Mouse (Mus musculus) granulocyte monocyte progenitor cell, adult 5-6 weeks (primary cell): ENCODE data around the gene Tex264. TPM values are rescaled to one million over a fixed set of nuclear protein-coding genes. Genes with fewer than 3 reads are reported as not detected.

Experiments
- ATAC-seq: replicated peaks from 2 replicates; pipeline ENCODE4 v1.8.0; 2016; ENCODE audit warnings: mild to moderate bottlenecking, moderate TSS enrichment, inconsistent platforms; ENCODE audit not compliant: poor library complexity, severe bottlenecking
- total RNA-seq, 2 experiments: library from RNA; stranded (forward) in 1 of 2; stranded (reverse) in 1 of 2; fragments of 200-712, 200-1000 nt in 1 of 2; fragments of >200 nt in 1 of 2; fragmentation: Nextera tagmentation in 1 of 2; gene quantifications; 2 replicates each; pipeline ENCODE4 v1.2.3; 2014 to 2017

Gene Tex264
- total RNA-seq (2014; fragmentation: Nextera tagmentation) (20.2 and 27.1 TPM in 2 replicates), total RNA-seq (2017) (13.2 and 18.0 TPM in 2 replicates)

DNA sequence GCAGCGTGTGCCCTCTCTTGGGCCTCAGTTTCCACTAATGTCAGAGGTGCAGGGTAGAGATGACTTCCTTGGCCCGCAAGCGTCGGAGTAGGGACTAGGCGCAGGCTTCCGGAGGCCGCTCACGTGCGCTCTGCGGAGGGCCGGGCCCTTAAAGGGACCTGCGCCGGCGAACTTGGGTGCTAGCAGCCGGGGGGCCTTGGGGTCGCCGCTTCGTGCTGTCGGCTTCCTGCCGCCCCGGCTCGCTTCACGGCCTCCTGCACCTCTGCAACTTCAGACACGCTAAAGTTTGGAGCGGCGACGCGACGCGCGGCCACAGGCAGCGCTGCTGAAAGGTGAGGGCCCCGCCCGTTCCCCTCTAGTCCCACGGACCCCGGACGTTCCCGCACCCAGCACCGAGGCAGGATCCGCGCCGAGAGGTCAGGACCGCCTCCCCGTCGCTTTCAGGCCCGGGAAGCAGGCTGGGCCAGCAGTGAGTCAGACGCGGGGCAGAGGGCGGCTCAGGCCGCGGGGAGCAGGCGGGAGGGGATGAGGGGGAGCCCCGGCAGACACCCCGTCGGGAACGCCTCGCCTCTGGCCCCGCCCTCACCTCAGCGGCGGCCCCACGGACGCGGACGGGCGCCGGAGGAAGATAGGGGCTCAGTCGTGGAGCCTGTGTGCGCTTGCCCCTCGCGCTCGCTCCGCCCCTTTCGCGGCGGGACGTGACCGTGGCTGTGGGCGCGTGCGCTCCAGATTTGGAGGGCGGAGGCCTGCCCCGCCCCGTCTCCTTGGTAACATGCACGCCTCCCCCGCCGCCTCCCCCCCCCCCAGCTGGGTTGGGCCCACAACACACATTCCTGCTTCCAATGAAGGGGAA is at the start of gene Tex264:
Gene Tex264, minus strand, starts transcription at position 679 of the 853 bp plus-strand sequence.
- ATAC-seq: peak; percentile 78

DNA sequence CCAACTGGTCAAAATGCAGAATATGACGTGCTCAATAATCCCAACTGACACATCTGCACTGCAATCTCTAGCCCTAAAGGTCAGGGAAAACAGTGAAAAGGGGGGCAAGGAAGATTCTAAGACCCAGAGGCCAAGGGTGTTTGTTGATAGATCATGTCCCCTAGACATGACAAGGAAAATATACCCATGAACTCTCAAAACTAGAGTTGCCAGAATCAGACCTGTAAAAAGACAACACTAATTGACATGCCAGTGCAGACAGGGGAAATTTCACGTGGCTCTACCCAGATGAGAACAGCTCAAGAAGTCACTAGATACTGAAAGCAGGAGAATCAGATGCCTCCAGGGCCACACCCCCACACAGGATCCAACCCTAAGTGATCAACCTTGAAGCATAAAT is 48.0 kb upstream of the Tex264 start:
- ATAC-seq: no peak

DNA sequence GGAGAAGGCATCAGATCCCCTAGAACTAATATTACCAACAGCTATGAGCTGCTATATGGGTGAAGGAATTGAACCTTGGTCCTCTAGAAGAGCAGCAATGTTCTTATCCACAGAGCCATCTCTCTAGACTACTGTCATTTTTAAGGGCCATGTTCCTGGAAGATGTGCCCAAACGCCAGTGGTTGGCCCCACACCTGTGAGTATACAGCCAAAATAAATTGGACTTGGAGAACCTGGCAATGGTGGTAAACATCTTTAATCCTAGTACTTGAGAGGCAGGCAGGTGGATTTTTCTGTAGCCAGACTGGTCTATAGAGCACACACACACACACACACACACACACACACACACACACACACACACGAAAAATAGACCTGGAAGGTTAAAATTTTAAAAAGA is 43.7 kb upstream of the Tex264 start:
- ATAC-seq: no peak

DNA sequence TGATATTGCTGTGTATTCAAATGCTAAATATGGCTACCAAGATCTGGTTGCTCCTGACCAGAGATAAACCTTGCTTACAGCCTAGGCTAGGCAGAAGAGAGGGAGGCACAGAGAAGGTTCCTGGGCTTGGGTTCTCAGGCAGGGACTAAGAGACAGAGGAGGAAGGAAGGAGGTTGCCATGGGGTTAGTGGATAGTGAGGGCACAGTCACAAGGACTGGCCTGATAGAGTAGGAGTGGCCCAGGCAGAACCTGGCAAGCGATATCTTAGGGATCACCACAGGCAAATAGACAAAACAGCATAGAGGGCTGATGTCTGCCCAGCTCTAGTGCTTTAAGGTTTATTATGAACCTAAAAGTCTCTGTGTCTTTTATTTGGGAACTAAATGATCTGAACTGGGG is 41.2 kb upstream of the Tex264 start:
- no peak for ATAC-seq

DNA sequence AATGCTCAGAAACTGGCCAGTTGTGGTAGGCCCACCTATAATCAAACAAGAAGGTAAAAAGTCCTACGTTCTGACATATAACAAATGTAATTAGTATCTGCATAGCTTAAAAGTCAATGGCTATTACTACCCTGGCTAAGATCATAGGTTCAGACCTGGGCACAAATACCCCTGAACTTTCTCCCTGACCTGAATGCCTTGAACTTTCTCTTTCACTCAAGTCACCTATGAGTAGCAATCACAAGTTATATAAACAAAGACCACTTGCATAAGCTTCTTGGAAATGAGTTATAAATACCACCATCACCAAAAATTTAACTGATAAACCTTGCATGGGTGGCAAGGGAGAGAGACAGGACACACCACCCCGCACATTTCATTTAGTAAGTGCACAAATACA is 39.7 kb upstream of the Tex264 start:
- ATAC-seq: no peak

DNA sequence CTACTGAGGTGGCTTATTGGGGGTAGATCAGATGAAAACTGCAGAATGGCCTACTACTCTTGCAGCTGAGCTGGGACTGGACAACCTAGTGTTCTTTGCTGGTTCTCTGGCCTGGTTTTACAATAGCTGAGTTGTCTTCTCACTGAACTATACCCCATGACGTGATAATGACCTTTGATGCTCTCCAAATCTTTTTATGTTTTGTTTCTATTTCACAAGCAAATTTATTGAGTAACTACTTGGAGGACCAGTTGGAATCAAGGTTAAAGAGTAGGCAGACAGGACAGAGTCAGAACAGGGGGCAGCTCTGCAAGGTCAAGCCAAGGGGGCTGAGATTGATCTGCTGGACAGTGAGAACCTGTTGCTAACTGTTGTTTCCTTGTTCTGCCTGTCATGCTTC is 39.1 kb upstream of the Tex264 start:
- ATAC-seq: no peak

DNA sequence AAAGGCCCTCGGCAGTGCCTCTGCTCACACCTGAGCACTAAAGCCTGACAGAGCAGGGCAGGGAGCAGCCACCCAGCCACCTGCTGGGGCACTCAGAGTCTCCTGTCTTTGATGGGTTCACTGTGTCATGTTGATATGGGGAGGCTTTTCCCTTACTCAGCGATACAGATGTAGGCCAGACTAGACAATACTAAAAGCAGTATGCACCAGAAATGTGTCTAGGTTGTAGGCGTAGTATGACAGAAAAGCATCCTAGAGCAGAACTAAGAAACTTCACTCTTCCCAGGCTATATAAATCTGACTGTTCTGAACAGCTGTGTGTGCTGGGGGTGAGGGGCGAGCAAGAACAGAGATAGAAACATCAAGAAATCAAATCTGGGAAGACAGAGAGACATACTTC is 31.0 kb upstream of the Tex264 start:
- no peak for ATAC-seq

DNA sequence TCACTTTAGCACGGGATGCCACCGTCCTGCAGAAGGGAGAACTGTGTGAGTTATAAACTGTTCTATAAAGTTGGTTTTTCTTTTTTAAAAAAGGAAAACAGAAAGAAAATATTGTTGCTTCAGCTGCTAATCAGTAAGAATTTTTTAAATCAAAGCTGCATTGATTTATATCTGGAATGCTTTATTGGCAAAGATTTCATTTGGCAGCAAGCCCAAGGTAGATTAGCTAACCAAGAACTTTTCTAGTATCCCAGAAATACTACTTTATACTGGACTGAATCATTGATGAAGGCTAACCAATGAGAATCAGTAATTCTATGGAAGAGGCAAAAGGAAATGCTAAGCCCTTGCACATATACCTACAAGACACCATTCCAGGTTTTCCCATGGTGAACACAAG is 30.5 kb upstream of the Tex264 start:
- ATAC-seq: no peak

DNA sequence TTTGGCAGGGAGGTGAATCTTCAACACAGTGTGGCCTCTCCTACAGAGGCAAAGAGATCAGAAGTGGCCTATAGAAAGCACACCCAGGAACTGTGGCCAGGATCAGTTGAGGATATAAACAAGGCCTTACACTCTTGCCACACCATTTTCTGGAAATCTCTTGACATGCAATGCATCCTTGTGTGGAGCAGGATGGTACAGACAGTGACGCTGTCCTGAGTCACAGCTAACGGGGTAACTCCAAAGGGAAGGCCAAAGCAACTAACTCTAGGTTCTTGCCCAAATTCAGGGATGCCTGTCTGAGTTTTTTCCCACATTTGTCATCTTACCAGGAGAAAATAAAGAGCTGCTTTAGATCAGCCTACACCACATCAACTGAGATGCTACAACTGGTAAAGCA is 26.7 kb upstream of the Tex264 start:
- ATAC-seq: no peak

DNA sequence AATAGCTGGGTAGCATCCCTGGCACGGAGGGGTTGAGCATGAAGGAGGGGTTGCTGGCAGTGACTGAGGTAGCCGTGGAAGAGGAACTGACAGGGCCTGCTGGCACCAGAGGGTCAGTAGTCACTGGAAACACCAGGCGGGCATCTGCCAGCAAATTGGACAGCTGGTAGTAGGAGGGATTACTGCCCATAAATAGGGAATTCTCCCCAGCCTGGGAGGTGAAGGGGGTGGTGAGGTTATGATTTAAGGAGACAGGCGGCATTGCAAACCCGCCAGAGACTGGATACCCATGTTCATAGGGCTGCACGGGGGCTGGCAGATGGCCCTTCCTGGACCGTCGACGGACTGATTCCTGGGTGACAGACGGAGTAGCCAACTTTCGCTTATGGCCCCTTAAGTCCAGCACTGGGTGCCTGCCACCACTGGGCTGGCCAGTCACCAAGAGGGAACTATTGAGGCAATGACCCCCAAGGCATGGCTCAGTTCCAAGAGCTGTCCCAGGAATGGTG is 7.3 kb upstream of the Tex264 start:
- ATAC-seq: no peak

DNA sequence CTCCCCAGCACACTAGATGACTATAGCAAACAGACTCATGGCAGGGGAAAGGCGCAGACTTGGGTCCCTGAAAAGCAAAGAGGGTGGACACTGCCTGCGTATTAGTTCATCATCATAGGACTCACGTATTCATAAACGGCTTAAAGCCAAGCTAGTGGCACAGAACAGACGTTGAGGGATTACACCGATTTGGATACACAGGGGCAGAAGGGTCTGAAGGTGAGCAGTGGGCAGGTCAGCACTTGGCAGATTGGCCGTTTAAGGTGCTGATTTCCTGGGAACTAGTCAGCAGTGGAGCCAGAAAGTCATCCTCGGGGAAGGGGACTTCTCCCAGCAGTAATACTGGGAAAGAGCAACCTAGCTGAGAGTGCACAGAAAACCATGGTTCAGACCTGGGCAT is 3.1 kb upstream of the Tex264 start:
- ATAC-seq: no peak

DNA sequence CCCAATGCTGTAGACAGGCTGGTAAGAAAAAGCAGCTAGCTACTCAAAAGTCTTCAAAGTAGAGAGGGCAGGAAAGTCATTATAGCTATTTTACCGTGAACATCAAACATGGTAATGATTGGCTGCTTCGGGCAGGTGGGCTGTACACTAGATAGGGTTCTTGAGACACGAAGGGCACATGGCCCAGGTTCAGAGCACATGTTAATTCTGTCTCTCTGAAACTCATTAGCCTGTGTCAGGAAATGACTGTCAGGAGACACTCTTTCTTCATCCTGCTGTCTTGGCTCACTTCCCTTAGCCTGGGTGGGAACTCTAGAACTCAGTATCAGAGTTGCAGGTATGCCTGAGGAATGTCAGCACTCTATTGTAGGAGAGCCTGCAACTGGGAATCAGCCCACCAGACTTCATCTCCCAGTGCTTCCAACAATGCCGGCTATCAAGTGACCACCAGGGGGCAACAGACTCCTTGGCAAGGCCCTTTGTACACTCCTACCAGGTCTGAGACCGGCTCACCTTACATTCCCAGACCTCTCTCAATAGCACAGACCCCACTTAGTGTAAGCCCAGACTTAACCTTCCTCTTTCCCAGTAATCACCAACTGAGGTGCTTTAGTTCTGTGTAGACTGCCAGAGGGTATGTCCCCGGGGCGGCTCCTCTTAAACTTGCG is 1.4 kb upstream of the Tex264 start:
- ATAC-seq: peak; percentile 39

DNA sequence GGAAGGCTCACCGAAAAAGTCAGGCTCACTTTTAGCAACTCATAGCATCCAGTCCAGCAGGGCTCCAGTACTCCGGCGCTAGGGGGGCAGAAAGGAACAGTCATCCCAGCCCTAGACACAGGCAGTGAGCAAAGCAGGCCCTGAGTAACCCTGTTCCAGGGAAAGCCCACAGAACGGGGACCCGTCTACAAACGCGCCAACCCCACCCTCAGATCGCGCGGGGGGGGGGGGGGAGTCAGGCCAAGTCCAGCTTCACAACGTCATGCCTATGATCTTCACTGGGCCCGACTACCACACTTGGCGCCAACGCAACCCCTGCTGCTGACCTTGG is 844 bp downstream of the Tex264 start:
- ATAC-seq: peak; percentile 18

DNA sequence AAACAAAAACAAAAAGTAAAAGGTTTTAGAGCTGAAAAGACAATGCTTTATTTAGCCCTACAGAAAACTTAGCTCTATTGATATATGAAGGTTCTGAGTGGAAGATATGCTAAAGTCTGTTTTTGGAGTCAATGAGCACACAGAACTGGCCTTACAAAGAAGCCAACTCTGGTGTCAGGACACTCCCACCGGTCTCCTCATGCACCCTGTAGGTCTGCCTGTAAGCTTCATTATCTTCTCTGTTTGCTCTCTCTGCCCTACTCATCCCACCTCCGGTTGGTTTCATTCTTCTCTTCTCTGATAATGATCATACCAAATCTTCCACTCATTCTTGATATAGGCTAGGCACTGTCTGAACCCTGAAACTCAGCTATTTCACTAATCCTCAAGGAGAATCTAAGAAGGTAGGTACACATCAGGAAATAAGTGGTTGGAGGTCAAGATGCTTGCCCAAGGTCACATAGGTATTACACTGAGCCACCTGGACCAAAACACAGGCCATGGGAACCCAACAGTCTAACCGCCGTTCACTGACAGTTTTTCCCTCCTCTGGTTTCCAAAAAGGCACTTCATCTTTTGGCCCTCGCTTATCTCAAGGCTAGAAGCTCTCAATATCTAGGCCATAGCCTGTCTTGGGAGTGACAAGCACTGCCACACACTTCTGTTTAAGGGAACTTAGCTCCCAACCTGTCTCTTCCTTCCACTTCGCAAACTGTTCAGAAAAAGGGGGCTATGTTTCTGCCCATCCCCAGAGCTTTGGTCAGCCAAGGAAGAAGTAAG is 1.4 kb downstream of the Tex264 start:
- no peak for ATAC-seq

DNA sequence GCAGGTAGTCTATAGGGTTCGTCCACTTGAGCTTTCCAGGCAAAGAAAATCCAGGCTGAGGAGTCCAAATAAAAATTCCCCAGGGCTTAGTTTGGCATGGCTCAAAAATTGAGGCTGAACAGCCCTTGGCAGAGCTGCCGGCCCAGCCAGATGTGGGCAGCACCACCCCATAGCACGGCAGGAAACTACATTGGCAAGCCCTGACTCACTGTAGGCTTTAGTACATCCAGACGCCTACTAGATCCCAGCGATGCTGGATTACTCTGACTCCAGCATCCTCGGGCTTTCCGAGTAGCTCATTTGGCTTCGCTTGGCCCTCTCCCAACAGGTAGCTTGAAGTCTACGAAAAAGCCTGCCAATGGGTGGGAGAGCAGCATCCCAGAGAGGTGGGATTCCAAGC is 4.7 kb downstream of the Tex264 start:
- ATAC-seq: no peak

DNA sequence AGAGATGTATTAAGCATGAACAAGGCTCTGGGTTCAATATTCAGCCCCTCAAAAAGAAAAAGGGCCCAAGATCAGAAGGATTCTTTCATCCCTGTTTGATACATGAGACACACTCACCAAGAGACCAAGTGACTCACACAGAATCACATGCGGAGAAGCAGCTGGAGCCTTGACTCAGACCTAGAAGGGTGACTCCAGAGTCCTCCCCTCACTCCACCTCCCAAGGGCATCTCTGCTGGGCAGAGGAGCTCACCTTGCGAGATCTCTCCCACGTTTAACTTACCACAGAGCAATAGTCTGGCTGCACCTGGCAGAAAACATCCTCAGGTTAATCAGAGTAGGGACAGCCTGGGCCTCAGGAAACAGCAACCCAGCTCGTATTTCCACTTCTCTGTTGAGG is 7.5 kb downstream of the Tex264 start:
- ATAC-seq: no peak

DNA sequence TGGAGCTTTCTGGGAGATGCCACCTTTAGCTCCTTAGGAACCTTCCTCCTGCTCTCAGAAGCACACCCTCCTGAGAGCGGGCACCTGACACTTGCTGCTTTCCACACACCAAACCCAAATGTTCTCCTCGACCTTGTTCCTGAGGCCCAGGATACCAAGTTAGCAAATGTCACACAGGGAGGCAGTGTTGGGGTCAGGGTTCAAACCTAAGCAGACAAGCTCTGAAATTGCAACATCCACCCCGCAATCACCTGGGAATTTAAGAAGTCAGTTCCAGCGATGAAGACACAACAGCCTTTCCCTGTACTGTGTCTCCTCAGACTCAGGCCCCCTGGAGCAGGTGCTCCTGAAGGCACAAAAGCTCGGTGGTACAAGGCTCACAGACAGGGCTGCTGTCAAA is 8.0 kb downstream of the Tex264 start:
- ATAC-seq: no peak

DNA sequence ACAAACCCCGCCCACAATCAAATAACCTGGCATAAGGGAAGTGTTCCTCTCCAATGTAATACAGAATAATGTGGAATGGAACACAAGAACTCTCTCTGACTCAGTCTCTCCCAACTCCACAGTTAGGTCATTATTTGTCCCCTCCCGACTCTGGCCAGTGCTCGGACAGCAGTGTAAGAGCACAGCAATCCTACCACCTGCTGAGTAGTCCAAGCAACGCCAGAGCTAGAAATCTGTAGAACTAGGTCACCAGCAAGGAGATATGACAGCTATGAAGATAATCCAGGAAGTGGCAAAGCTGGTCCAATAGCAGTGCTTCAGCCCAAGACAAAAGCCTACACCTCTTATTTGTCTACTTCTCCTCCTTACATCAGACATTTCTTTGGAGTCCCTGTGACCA is 9.2 kb downstream of the Tex264 start:
- no peak for ATAC-seq

DNA sequence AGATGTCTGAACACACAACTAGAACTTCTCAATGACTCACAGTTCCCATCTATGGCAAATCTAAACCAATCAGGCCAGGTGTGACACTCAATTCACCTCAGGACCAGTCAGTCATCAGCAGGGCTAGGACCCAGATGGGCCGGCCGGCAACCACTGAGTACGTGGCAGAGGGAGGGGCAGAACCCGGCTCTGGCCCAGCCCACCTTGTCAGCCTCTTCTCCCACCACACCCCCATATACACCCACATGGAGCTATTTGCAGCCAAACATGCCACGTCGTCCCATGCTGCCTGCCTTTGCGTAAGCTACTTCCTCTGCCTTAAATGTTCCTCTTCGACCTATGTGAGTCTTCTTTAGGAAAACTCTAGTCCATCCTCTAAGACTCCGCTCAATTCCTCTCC is 9.8 kb downstream of the Tex264 start:
- no peak for ATAC-seq

DNA sequence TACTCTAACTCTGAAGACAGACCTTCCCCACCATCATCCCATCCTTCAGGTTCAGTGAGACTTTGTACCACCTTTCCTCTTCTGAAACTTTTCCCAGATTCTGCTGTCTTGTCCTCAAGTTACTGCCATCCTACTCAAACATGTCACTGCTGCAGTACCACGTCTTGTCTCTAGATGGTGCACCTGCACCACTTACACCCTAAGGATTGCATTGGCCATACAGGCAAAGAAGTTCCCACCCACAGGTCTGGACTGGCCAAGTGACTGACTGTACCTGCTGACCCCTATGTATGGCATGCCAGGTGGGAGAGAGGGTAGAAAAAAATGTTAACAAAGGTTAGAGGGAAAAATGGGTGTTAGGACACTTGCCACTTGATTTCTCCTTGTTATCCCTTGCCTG is 10.2 kb downstream of the Tex264 start:
- ATAC-seq: peak; percentile 93

DNA sequence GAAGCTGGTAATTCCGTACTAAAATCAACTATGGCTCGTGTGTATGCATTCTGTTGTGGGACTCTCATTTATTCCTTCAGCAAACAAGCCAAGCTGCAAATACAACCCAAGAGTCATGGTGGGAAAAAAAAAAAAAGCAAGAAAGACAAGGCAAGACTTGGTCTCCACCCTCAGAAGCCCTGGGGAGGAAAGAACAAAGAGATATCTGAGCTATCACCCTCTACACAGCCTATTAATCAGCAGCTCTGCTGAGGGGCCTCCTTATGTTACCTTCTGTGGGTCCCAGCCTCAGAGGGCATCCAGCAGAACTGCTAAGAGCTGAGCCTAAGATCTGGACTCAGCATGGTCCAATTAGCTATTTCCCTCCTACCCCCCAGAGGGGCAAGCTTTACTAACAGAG is 11.9 kb downstream of the Tex264 start:
- ATAC-seq: no peak
